Mouse (Mus musculus): ENCODE data around the gene Gucy2c. TPM values are rescaled to one million over a fixed set of nuclear protein-coding genes. Genes with fewer than 3 reads are reported as not detected.
A peak's percentile ranks its signal among the peaks of the same experiment; 100 is the strongest.

Gucy2c gene
- total RNA-seq, 2 experiments from 2014 or later: not detected

DNA sequence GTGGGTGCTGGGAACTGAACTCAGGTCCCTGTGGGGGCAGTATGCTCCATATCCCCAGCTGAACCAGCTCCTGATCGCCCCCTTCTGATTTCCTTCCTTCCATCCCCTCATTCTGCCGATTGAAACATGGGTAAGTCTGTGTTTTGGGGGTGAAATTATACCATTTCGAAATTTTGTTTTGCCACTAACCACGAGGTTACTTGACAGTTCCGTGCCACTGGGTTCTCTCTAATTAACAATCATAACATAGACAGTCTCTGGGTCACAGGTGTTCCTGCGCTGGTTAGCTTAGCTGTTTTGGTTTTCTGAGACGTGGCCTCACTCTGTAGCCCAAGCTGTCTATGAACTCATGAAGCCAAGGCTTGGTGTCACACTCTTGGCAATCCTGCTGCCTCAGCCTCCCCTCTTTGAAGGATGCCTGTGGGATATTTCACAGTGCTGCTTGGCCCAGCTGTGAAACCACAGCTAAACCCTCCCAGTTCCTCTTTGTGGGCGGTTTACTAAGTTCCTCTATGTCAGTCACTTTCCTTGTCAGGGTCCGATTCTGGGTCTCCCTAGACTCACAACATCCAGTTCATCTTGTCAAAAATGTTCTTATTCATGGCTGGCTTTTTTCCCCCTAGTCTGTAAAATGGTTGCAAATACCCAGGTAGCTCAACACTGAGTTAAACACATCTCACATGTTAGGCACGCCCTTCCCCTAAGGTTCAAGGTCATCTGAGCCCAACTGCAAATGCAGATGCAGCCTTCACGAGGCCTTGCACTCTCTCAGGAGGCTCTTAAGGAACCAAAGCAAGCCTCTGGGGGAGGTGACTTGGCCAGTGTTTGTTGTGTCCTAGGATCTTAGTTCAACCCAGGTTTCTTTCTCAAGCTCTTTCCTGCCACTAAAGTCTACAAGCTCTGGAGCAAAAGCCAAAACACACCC is 97.9 kb downstream of the Gucy2c start:
- ATAC-seq (replicated peaks; ENCODE audit: low FRiP score, poor library complexity, severe bottlenecking): no peak

DNA sequence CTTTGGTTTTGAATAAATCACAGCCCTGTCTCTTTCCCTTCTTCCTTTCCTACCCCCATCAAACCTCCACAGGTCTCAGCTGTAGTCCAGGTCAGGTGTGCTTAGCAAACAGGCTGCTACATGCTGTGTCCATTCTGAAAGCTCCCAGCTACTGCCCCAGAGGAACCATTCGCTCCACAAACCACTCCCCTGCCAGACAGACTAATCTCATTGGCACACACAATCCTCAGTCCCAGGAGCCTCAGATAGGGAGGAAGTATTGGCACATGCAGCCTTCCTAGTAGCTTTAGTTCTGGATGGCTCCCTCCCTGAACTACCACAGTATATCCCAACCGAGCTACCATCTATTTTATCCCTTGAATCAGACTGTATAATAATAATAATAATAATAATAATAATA is 102.2 kb downstream of the Gucy2c start:
- ATAC-seq (replicated peaks; ENCODE audit: low FRiP score, poor library complexity, severe bottlenecking): no peak

DNA sequence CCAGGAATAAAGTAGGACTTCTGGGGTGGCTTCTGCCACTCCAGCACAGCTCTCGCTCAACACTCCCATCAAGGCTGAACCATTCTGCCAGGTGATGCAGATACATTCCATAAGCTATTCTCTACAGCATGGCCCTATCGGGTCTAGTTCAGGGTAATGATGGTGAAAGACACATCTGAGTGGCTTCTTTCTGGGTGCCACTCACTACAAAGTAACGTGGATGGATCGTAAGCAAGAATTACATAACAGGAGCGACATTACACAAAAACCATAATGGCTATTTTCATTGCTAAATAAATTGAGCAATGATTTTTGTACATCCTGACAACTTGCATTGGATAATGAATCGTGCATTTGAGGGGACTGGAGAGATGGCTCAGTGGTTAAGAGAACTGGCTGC is 106.6 kb downstream of the Gucy2c start:
- no peak for ATAC-seq (replicated peaks; ENCODE audit: low FRiP score, poor library complexity, severe bottlenecking)

DNA sequence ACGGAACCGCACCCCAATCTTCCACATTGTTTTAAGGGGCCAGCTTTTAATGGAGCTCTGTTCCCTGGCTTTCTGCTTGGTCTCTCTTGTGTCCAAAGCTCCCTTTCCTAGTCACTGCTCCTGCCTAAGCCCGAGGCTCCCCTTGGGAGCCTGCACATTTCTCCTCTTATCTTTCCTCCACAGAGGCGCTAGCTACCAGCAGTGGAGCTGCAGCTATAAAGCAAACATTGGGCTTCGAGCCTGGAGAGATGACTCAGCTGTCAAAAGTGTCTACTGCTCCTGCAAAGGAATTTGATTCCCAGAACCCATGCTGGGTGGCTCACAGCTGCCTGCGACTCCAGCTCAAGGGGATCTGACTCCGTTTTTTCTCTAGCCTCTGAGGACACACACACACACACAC is 109.1 kb downstream of the Gucy2c start:
- 0 out of 2 replicates have a peak, but pooled peaks have one; percentile 30 for ATAC-seq (replicated peaks; ENCODE audit: low FRiP score, poor library complexity, severe bottlenecking)

DNA sequence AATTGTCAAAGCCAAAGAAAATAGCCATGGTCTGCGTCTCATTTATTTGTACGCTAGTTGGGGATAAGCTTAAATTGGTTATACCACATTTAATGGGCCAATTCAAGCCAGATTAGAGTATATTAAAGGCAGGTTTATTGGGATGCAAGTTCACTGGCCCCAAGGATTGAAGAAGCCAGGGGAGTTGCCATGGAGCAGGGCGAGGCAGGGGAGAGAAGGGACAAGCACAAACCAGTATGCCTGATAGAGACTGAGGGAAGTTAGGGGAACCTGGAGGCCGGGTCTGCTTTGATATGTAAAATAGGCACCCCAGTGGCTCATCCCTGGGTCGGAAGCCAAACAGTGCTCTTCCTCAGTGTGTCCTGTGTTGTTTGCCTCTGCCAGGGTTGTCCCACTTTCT is 112.3 kb downstream of the Gucy2c start:
- ATAC-seq (replicated peaks; ENCODE audit: low FRiP score, poor library complexity, severe bottlenecking): no peak

DNA sequence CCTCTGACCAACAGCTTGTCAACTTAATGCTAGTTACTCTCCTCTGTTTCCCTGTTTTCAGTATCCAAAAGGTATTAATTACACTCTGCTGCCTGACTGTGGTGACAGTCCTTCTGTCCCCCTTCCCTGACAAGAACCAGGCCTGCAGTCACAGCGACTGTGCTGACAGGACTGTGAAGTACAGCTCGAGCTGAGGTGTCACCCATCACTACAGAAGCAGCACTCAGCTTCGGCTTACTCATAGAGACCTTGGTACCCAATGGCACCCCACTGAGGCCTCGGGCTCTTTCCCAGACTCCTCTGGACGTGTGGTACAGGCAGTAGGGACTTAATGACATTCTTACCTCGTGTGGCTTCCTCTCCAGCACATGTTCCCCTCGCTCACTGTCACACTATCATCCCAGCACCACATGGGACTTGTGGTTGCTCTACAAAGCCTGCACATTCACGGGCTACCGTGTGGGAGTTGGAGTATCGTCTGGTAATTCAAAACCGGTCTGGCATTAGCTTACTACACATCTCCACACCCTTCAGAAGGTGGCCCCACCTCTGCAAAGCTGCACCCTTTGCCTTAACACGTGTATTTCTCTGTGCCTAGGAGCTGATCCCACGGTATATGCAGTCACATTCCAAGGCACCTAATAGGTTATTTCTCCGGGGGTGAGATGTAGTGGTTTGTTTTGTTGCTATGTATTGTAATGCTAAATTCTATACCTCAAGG is 113.1 kb downstream of the Gucy2c start:
- ATAC-seq (replicated peaks; ENCODE audit: low FRiP score, poor library complexity, severe bottlenecking): no peak

DNA sequence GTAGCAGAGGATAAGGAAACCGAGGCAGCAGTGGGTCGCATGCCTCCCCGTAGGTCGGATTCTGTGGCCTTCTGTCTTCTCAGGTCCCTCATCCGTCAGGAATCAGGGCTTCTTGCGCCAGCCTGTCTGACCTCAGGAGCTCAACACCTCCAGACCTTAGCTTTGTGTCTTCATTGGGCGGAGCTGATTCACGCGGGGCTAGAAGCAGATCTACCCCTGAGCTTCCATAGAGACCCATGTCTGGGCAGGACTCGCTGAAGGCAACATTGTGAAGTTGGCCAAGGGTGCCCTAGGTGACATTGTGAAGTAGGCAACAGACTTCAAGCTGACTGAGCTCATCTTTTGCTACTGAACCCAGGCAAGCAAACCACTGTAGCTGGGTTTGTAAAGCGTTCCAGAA is 119.5 kb downstream of the Gucy2c start:
- ATAC-seq (replicated peaks; ENCODE audit: low FRiP score, poor library complexity, severe bottlenecking): no peak

DNA sequence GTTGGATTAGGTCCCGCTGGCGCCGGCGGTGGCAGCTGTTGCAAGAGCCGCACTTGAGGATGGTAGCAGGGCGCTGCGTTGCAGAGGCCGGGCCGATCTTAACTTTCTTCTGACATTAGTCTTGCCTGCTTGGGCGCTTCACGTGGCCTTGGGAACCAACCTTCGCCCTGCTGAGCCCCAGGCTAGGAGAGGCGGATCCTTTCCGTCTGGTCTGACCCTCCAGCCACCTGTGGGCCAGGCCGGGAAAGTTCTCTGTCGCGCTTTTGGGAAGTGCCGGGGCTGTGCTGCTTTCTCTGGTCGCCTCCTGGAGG is 119.9 kb downstream of the Gucy2c start, which contains the start of gene Plbd1:
Plbd1 (minus strand) TSS at position 223 of the 311 bp plus-strand sequence.
- no peak for ATAC-seq (replicated peaks; ENCODE audit: low FRiP score, poor library complexity, severe bottlenecking)

DNA sequence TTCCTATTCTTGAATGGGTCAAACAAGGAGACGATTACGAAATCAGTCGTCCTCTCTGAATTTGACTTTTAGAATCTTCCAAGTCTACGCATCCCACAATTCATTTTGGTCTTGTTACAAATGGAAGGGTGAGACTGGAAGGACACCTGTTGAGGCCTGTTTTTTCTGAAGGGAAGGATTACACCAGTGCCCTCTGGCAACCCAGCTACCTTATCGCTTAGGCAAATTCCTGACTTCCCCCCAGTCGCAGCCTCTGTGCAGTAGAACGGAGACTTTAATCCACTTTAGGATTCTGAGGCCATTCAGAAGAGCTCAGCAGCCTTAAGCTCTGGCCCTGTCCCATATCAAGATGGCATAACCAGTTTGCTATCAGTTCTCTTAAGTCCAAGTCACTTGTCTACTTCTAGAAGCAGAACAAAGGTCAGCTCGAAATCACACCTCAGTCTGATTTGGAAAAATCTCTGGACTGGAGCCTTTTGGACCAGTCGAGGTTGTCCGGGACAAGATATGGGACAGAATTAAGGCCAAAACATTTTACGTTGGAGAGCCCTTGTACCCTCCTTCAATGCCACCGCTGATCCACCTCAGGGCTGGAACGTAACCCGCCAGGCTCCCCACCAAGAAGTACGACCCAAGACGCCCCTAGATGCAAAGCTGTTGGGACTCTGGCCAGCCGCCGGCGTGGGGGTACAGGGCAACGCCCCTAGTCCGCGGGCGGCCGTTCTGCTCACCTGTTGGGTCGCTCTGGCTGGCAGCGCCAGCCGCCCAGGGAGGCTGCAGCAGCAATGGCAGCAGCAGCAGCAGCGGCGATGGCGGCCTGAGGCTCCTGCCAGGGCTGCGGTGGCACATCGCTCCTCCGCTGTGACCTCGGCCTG is 120.5 kb downstream of the Gucy2c start:
- no peak for ATAC-seq (replicated peaks; ENCODE audit: low FRiP score, poor library complexity, severe bottlenecking)

DNA sequence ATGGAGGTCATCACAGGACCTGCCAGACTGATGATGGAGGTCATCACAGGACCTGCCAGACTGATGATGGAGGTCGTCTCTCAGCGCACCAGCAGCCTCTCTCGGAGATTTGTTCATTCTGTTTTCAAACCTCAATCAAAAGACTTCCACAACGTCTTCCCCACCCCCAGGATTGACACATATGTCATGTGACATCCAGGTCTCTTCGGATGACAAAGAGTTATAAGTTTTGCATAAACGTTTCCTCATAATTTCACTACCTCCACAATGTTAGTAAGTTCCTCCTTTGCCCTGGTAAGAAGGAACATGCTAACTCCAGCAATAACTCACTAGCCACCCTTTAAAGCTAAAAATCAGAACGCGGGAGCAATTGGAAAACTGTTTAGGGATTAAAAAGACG is 122.3 kb downstream of the Gucy2c start:
- ATAC-seq (replicated peaks; ENCODE audit: low FRiP score, poor library complexity, severe bottlenecking): no peak

DNA sequence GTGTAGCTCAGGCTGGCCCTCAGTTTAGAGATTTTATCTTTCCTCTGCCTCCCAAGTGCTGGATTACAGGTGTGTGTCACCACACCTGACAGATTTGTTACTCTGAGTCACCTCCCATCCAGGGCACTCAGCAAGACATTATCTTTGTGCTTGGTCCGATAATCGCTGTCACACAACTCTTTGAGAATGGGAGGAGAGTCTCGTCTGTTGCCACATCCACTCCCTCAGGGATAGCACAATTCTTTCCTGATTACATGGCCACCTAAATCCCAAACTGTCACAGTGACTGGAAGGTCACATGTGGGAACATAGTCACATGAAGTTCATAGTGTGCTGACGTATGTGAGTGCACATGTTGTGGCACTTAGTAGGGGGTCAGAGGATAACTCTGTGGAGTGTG is 123.3 kb downstream of the Gucy2c start:
- ATAC-seq (replicated peaks; ENCODE audit: low FRiP score, poor library complexity, severe bottlenecking): no peak

DNA sequence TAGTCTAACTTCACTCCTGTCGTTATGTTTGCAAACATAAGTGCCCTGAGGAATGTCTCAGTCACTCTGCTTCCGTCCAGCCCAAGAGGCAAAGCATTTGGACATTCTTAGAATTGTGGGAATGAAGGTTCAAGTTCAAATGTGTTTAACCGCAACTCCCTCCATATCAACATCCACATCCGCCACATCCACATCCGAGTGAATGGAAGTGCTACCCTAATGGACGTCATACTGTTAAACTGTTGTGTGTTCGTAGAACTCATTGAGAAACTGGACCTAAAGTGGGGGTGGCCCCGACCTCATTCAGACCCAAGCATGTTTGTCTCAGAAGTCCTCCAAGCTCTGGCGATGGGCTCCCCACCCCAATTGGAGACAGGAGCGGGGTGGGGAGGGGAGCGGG is 125.8 kb downstream of the Gucy2c start:
- ATAC-seq (replicated peaks; ENCODE audit: low FRiP score, poor library complexity, severe bottlenecking): no peak

DNA sequence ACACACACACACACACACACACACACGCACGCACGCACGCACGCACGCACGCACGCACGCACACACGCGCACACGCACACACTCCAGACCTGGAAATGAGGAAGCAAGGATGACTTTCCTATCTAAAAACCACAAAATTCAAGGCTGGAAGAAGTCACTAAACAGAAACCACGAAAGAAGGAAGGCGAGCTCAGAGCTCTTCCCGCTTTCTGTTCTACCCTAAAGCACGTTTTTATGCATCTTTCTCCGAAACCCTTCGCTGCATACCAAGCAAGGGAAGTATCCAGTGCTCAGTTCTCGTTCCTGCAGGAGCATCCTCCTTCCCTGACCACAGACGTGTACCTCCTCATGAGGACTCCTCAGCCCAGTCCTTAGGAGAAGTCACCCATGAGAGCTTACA is 127.1 kb downstream of the Gucy2c start:
- no peak for ATAC-seq (replicated peaks; ENCODE audit: low FRiP score, poor library complexity, severe bottlenecking)

DNA sequence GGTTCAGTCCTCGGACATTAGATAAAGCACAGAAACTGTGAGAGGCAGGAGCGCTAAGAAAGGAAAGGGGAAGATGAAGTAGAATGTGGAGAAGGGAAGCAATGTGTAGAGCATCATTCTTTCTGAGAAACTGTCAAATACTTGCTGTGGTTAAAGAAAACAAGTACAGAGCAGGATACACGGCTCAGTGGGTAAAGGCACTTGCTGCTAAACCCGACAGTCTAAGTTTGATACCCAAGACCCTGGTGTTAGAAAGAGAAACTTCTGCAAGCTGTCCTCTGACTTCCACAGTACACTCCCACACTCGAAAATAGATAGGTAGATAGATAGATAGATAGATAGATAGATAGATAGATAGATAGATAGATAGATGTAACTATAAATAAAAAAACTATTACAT is 128.2 kb downstream of the Gucy2c start:
- ATAC-seq (replicated peaks; ENCODE audit: low FRiP score, poor library complexity, severe bottlenecking): no peak

DNA sequence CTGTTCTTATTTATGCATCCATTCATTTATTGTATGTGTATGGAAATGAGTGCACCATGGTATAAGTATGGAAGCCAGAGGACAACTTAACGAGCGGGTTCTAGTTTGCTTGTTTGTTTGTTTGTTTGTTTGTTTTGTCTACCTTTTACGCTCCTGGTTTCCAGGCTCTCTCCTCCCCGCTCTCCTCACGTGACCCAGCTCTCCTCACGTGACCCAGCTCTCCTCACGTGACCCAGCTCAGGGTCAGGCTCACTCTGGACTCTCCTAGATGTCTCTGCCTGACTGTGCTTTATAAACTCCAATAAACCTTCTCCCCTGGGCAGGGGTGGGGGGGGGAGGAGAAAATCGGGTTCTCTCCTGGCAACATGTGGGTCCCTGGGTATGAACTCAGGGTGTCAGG is 130.9 kb downstream of the Gucy2c start:
- ATAC-seq (replicated peaks; ENCODE audit: low FRiP score, poor library complexity, severe bottlenecking): no peak

DNA sequence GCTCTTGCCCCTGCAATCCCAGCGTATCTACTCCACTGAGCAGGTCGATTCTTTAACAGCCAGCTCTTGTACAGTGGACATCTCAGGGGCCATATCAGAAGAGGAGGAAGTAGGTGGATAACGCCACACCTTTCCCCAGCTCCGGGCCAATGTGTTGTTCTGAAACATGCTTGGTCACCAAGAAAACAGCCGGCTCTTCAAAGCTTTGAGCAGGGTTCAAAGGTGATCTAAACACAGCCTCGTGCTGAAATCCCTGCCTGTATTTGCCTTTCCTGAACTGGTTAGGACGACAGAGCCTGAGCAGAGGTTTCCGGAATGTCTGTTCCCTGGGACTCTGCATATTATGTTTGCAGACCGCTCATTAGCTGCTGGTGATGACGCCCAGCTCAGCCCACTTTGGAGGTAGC is 134.1 kb downstream of the Gucy2c start:
- no peak for ATAC-seq (replicated peaks; ENCODE audit: low FRiP score, poor library complexity, severe bottlenecking)
